Mouse (Mus musculus): ENCODE results near the gene Ampd3.
A peak's percentile ranks its signal among the peaks of the same experiment; 100 is the strongest.

Gene Ampd3

DNA sequence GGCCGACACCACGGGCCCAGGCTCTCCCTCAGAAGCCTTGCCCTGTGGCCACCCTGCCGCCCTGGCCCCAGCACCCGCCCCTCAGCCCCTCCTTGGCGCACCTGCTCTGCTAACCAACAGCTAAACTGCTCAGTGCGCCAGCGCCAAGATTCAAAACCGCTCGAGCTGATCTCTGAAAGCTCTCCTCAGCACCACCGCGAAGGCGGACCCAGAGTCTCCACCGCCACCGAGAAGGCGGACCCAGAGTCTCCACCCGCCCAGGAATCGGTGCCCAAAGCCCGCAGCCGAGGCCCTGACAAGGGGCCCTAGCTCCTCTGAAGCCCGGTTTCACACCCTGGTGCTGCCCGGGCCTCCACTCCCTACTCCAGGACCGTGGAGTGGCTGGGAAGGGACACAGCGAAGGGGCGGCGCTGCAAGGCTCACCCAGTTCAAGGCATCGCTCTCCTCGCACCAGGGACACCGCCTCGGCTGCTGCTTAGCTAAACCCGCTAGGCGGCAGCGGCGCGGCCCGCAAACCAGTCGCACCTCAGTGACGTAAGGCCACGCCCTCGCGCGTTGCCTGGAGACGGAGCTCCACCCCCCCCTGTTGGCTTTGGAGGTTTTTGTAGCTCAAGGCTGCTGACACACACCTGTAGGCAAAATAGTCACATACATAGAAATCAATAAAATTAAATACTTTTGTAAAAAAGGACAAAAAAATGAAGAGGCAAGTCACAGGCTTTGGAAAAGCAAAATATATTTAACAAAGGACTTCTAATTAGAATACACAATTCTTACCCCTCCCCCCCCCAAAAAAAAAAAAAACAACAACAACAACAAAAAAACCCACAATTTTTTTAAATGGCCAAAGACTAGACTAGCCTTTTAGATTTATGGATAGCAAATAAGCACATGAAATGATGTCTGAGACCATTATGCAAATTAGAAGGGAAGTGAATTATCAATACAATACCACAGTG, 76.2 kb downstream of the Ampd3 start, which contains the start of gene Rnf141:
Gene Rnf141 (minus strand): TSS at position 542 of the 959 bp plus-strand sequence.
- DNase-seq (ENCODE audit: low spot score), result peak; percentile 98

DNA sequence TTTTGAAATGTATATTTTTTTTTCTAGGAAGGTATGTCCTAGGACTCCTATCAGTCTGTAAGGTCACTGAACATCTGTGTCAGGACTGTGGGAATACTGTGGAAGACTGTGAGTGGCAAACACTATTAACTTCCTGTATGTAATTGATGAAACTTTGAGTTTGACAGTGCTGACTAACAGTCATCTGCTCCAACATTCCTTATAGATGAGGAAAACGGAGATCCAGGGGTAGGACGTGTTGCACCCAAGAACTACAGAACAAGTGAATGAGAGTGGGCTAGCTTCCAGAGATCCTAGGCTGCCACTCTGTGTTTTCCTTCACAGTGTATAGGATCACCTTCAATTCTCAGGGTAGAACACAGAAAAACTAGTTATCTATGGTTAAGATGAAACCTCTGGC, 79.3 kb downstream of the Ampd3 start:
- no peak for DNase-seq (ENCODE audit: low spot score)

DNA sequence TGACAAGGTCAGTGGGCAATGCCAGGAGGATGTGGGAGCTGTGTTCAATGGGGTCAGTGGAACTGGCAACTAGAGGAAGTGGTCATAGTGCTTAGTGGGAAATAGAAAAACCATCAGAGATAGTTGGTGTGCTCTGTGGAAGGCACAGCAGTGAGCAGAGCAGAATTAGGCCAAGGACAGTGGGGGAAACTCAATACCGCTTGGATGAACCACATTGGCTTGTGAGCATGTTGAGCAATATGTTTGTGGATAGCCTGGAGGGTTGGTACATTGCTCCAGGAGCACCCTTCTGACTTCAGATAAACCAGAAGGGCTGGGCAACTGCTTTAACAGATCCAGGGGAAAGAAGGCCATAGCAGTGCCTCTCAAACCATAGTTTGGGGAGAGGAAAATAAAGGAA, 80.4 kb downstream of the Ampd3 start:
- no peak for DNase-seq (ENCODE audit: low spot score)

DNA sequence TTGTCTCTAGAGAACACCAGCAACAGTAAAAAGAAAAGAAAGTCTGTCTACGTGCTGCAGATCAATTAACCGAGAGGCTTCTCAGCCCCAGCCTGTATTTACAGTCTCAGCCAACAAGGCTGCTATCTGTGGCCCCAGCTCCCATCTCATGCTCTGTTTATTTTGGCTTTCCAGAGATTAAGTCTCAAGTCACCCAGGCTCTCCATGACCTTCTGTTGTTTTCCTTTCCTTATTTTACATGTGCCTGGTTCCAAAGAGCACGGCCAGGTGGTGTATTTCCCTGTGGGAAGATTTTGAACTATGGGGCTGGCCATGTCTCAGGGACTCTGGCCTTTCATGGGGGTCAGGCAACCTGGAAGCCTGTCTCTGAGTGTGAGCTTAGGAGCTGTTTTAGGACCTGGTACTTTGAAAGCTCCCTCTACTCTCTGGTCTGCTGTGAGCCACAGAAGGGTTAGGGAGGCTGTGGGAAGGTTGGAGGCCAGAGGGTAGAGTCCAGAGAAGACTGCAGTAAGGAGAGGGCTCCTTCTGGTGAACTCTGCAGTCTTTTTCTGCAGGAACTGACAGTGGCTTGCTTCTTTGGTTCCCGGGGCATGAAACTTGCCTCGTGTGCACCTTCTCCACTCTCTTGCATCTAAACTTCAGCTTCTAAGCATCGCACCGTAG, 83.7 kb downstream of the Ampd3 start:
- DNase-seq (ENCODE audit: low spot score), result no peak

DNA sequence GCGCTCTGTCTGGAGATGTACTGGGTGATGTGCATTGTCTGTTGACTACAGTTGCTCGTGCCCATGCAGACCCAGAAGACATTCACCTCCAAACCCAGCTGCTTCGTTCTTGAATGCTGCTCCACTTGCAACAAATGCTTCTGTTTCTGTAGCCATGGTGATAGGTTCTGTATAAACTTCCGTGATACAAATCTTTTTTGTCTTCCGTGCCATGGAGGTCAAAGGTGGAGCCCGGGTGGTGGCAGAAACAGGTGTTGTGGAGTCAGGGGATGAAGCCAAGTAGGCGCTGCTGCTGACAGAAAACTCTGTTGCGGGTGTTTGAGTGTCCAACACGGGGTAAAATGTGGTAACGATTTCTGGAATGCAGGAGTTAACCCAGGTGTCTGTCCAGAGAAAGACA, 85.6 kb downstream of the Ampd3 start:
- no peak for DNase-seq (ENCODE audit: low spot score)

DNA sequence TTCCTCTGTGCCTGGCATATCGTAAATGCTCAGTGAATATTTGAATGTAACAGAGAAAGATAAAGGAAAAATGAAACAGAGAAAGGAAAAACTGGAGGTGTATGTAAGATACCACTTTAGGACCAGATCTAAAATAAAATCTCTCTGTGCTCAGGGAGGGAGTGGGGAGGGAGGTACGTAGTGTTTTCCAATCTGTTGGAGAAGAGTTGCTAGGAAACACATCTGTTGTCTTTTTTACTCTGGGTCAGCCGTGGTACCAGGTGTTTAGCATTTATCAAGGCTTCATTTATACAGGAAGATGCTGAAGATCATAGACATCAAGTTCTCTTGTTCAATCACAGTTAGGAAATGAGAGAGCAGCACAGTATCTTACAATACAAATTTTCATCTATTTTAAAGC, 86.5 kb downstream of the Ampd3 start:
- DNase-seq (ENCODE audit: low spot score), result no peak

DNA sequence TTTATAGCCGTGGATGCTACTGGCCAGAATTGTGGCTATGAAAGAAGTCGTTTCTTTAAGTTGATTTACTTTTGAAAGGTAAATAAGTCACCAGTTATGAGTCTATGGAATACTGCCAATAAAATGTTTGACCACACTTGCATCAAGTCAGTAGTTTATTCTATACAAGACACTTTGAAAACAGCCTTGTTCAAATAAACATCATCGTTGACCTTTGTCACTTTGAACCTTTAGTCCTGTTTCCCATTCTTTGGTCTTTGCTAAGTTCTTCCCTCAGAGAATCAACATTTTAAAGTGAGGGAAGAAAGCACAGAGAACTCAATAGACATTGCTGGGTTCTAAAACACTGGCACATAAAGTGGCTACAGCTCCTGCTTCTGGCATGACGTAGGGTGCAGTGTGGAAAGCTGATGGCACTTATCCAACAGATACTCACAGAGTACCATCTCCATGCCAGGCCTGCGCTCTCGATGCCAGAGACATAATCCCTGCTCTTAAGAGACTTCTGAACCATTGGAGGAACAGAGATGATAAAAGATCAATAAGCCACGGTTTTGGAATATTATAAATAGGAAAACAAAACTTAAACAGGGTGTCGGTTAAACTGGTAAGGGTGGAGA, 87.0 kb downstream of the Ampd3 start:
- DNase-seq (ENCODE audit: low spot score), result no peak

DNA sequence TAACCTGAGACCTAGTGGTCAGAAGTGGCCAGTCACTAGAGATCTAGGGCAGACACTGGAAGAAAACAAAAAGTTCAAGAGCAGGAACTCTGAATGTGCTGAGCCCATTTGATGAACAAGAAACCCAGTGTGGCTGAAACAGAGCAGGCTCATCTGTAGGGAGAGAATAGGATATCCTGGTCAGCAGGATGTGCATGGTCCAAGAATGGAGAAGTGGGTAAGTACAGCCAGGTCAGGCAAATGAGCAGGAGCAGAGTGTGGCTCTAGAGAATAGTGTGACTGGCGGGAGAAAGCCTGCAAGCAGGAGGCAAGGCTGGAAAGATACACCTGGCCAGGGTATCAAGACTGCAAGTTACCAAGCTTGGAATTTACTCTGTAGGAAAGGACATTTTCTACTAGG, 87.6 kb downstream of the Ampd3 start:
- DNase-seq (ENCODE audit: low spot score), result no peak

DNA sequence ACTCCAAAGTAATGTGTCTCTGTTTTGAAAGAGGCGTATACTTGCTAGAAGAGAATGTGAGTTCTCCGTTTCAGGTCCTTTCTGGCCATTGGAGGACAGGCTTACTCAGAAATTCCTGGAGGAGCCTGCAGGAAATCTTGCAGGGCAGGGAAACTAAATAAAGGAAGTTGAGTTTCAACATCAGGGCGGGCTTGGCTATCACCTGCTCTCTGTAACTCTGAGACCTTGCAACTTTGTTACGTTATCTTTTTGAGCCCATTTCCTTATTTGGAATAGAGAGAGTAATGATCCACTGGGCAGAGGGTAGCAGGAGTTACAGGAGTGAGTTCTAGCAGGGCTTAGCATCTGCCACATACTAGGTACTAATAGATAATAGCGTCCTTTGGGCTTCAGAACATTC, 92.1 kb downstream of the Ampd3 start:
- DNase-seq (ENCODE audit: low spot score), result no peak
